Mouse (Mus musculus) kidney, adult 2 months (tissue): Measurements from ENCODE around the gene Mast4. TPM values are rescaled to one million over a fixed set of nuclear protein-coding genes. Genes with fewer than 3 reads are reported as not detected.

Experiments
- DNase-seq: peaks from one replicate; pipeline ENCODE4 v3.0.0; 2021
- H3K27ac ChIP-seq: fragments of 200-500 bp; 2 replicates; pipeline ENCODE4 v1.5.1; 2012; ENCODE audit warnings: low read depth, low read length, control low read depth, inconsistent platforms; ENCODE audit not compliant: insufficient read depth
- H3K27me3 ChIP-seq: fragments of 200-500 bp; replicated peaks from 2 replicates; pipeline ENCODE4 v1.6.1; 2012; ENCODE audit warnings: mild to moderate bottlenecking, moderate library complexity, low read length, inconsistent platforms; ENCODE audit not compliant: control insufficient read depth, insufficient read depth
- H3K36me3 ChIP-seq: fragments of 200-500 bp; 2 replicates; pipeline ENCODE4 v1.6.1; 2012; ENCODE audit warnings: mild to moderate bottlenecking, moderate library complexity, low read length, inconsistent platforms; ENCODE audit not compliant: control insufficient read depth, insufficient read depth
- H3K4me1 ChIP-seq: fragments of 200-500 bp; 2 replicates; pipeline ENCODE4 v1.6.1; 2011; ENCODE audit warnings: low read length; ENCODE audit not compliant: control insufficient read depth, insufficient read depth
- H3K4me3 ChIP-seq: fragments of 200-500 bp; 2 replicates; pipeline ENCODE4 v1.5.1; 2011; ENCODE audit warnings: mild to moderate bottlenecking, low read depth, low read length, control low read depth; ENCODE audit not compliant: insufficient read depth
- CTCF ChIP-seq: fragments of 200-500 bp; conservative IDR thresholded peaks from 2 replicates; pipeline ENCODE4 v1.5.1; 2011; ENCODE audit warnings: low read depth, mild to moderate bottlenecking, control low read depth, low read length, moderate library complexity, mixed read lengths; ENCODE audit not compliant: insufficient read depth, insufficient read length
- POLR2A ChIP-seq: fragments of 200-500 bp; IDR thresholded peaks from one replicate; pipeline ENCODE4 v1.6.1; 2011; ENCODE audit warnings: low read depth, low read length, control low read depth
- WGBS: fragments of 180-500 bp; shearing (Covaris S2); methylation state at CpG from one replicate; pipeline ENCODE4 v1.1.7; 2018; 5-methylcytosine and 5-hydroxymethylcytosine counted together
- polyA plus RNA-seq: library from polyadenylated mRNA; depleted of rRNA; stranded (reverse); fragments of >200 nt; gene quantifications from 2 replicates; pipeline ENCODE4 v1.2.3, GENCODE M21; 2012

The Mast4 gene
- polyA plus RNA-seq, 1 experiment, result 6.5 TPM

DNA sequence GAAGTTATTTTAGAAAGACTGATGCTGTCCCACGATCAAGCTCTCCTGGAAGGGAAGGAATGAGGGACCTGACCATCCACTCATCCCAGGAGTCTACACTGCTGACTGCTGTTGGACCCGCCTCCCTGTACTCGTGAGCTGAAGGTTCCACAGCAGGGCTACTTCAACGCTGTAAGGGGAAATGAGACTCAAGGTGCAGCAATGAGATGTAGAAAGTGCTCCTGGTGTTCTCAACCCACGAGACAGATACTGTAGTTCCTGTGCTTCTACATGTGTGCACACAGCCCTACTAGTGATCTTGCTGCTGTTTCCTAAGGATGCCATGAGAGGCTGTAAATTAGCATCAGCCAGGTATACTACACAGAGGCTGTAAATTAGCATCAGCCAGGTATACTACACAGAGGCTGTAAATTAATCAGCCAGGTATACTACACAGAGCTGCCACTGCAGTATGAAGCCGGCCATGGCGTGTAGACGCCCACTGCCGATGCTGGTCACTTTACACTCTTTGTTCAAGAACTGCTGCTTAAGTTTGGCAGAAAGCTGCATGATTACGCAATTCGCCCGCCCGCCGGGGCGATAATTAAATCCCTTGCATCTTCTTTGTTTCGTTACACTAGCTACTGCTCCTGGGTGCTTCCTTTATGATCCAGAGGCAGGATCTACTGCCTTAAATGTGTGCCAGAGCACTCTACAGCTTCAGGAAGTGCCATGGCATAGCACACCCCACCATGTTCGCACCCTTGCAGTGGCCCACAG, 587.3 kb downstream of the Mast4 start:
- peaks cover 2% of the 10 kb centered on the region; the same call in 1 of the 2 replicates for H3K36me3 ChIP-seq

DNA sequence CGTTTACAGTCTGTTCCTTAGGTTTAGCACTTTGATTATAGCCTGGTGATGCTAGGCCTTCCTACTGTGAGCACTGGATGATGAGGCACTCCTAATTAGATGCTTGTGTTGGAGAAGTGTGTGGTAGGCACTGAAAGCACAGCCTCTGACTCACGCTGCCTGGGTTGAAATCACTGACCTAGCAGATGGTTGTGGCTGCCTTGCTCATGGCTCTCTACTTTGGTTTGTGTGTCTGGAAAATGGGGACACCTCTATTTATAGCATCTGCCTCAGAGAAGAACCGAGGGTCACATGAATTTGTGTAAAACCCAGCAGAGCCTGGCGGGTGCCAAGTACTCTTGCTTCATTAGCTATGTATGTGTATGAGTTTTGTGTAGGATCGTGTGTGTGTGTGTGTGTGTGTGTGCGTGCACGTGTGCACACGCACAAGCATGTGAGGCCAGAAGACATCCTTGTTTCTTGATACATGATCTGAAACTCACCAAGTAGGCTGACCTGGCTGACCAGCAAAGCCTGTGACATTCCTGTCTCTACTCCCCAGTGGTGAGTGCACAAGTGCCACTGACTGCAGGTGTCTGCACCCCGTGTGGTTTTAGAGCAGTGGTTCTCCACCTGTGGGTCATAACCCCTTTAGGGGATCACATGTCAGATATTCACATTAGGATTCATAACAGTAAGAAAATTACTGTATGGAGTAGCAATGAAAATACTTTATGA, 588.5 kb downstream of the Mast4 start:
- TF ChIP-seq CTCF, result no peak
- TF ChIP-seq POLR2A, result no peak
- H3K27ac ChIP-seq, result no peak overlapping the region
- no peak overlapping the region for H3K4me3 ChIP-seq
- H3K36me3 ChIP-seq, result peaks cover 2% of the 10 kb centered on the region
- no peak for DNase-seq
- H3K4me1 ChIP-seq, result no peaks in the 10 kb centered on the region
- 84% methylated on average over 9 of the region's 9 CpGs for WGBS
- H3K27me3 ChIP-seq, result no peaks in the 10 kb centered on the region

More for the DNA sequence above, 587.3 kb downstream of the Mast4 start:
- DNase-seq, result peak; percentile 8
- H3K27me3 ChIP-seq, result no peaks in the 10 kb centered on the region
- H3K4me3 ChIP-seq, result no peak overlapping the region
- no peak for TF ChIP-seq POLR2A
- no peak for TF ChIP-seq CTCF
- no peaks in the 10 kb centered on the region for H3K4me1 ChIP-seq
- H3K27ac ChIP-seq, result no peak overlapping the region
- WGBS, result 81% methylated on average over 17 of the region's 17 CpGs

DNA sequence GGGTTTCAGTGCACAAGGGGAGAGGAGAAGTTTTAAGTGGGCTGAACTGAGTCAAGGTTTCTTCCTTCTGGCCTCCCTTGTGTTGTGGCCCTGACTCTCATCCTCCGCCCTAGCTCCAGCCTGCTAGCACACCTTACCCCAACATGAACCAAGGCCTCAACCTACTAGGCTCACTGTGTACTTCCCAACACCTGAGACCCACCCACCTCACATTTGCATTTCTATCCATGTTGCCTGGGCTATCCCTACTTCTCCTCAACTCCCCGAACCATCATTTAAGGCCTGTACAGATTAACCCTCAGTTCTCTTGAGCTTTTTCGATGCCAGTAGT, 589.1 kb downstream of the Mast4 start:
- Histone ChIP-seq H3K4me3 (no peak overlapping the region), H3K4me1 (no peaks in the 10 kb centered on the region), H3K27ac (no peak overlapping the region), H3K27me3 (no peaks in the 10 kb centered on the region), H3K36me3 (peaks cover 2% of the 10 kb centered on the region)
- DNase-seq, result no peak
- TF ChIP-seq CTCF (no peak), POLR2A (no peak)
- 99% methylated on average over 3 of the region's 3 CpGs for WGBS

DNA sequence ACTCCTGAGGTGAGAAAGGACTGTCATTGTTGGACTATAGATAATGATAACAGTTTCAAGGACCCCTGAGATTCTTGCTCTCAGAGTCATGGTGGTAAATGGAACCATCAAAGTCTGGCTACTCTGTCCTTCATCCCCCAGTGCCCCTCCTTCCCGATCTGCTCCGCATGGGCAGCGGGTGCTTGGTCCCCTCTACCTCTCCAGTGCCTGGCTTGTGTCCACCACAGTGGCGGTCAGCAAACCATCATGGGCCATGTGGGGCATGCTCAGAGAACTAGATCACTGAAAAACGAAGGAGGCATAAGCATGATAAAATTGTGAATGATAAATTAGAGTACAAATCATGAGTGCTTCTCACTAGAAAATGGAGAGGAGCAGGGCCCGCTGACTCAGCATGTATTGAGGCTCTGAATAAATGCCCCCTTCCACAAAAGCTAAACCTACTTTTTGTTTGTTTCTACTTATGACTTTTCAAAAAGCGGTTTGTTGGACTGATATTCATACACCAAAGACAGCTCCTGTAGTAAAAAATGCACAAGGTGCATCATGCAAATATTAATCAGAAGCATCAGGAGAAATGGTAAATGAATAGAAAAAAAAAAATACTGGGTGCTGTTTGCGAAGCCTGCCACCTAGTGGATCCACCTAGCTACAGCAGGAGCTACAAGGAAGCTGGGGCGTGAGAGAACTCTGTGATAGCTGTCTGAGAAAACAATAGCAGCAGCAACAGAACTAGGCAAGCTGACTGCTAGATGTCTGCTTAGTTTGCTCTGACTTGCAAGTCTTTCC, 589.6 kb downstream of the Mast4 start:
- 70% methylated on average over 9 of the region's 9 CpGs for WGBS
- Histone ChIP-seq H3K36me3 (no peaks in the 10 kb centered on the region; the same call in 1 of the 2 replicates), H3K4me3 (no peak overlapping the region), H3K27me3 (no peaks in the 10 kb centered on the region), H3K27ac (no peak overlapping the region), H3K4me1 (no peaks in the 10 kb centered on the region)
- DNase-seq, result peak; percentile 72
- peak; percentile 84 for TF ChIP-seq CTCF
- no peak for TF ChIP-seq POLR2A

DNA sequence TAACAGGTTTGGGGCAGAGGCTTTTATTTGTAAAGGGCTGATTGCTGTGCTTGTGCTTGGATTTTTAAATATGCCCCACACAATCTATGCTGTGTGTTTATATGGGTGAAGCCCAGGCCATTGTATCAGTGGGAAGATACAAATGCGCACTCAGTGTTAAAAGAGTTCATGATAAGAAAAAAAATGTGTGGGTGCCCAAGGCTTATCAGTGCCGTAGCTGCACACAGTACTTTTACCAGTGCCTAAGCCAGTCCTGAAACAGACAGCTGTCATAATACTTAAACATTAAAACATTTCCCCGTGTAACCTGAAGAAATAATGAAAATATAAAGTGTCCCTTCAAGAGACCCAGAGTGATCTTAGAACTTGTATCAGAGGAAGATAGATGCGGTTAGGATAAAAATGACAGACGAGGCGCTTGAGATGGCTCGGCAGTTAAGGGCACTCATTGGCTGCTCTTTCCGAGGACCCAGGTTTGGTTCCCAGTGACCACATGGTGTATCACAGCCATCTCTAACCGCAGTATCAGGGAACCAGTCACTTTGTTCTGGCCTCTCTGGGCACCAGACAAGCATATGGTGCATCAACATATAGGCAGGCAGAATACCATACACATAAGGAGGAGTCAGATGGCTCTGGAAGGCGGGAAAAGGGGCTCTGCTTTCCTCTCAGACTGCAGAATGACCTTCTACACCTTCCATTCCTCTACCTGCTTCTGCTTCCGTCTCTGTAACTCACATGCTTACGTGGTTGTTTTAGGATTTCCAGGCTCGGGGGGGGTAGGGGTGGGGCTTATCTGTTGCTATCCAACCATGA, 594.4 kb downstream of the Mast4 start:
- TF ChIP-seq POLR2A (no peak), CTCF (no peak)
- 92% methylated on average over 13 of the region's 13 CpGs for WGBS
- H3K36me3 ChIP-seq, result peaks cover 6% of the 10 kb centered on the region

DNA sequence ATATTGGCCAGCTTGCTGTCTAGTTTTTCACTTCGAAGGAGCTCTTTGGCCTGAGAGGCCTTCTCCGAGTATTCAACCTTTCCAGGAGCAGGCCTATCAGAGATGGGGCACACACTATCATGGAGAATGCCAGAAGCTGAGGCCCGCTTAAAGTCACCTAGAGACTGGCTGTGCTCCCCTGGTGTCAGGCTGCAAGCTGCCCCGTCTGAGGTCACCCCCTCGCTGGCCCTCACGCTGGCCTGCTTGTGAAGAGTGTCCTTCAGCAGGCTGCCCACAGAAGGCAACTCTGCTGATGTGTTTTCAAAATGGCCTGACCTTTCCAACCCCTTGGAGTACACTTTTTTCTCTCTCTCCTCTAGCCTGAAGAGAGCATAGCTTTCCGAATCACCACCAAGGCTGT, 596.5 kb downstream of the Mast4 start:
- H3K4me3 ChIP-seq, result no peak overlapping the region
- no peaks in the 10 kb centered on the region for H3K27me3 ChIP-seq
- no peak for TF ChIP-seq CTCF
- TF ChIP-seq POLR2A, result no peak
- H3K36me3 ChIP-seq, result peaks cover 6% of the 10 kb centered on the region
- WGBS, result 92% methylated on average over 7 of the region's 7 CpGs
- no peak for DNase-seq
- no peaks in the 10 kb centered on the region for H3K4me1 ChIP-seq
- H3K27ac ChIP-seq, result no peak overlapping the region

More for the DNA sequence above, 594.4 kb downstream of the Mast4 start:
- no peak overlapping the region for H3K4me3 ChIP-seq
- H3K27me3 ChIP-seq, result no peaks in the 10 kb centered on the region
- no peak for DNase-seq
- H3K4me1 ChIP-seq, result no peaks in the 10 kb centered on the region
- H3K27ac ChIP-seq, result no peak overlapping the region
